Mouse (Mus musculus): Measurements from ENCODE around the gene Adat3.

DNA sequence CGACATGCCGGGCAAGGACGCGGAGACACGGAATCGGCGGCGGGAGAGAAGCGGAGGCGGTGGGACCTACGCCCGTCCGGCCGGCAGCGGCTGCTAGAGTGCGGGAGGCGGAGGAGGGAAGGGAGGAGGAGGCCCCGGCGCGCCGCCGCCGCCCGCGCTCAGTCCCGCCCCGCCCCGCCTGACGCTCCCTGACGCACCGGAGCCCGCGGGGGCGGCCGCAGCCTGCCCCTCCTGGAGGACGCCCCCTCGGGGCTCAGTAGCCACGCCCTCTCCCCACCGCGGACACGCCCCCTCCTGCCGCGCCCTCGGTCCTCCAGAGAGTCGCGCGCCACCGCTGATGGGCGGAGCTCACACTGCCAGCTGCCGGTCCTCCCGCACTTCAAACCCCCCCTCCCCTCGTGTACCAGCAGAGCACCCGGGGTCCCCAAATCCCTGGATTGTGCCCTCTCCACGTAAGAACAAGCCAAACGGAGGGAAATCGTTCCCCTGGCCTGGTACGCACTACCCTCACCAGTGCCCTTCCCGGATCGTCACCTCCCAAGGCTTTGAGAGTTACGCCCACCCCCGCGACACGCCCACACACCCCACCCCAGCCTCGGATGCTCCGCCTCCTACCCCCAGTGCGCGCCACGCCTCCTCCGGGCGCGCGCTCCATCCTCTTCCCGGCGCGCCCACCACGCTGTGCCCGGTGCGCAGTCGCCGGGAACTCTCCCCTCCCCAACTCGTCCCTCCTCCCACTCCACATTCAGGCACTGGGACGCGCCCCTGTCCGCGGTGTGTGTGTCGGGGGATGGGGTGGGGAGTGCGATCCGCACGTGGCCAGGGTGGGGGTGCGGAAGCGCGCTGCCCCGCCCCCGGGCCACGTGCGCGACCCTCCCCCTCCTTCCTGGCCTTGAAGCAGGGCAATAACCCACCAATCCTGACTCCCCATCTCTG is 25.2 kb upstream of the Adat3 start, which contains the start of gene Klf16:
- no peak for TF ChIP-seq CTCF (conservative IDR thresholded peaks at IDR 0.05; ENCODE audit: low read length)
- no peak for TF ChIP-seq NANOG (IDR thresholded peaks at IDR 0.05; ENCODE audit: borderline replicate concordance, low read length)

All from E14TG2a.4 (cell line).